Mouse (Mus musculus): ENCODE data around the gene Atf4.

Atf4 gene

DNA sequence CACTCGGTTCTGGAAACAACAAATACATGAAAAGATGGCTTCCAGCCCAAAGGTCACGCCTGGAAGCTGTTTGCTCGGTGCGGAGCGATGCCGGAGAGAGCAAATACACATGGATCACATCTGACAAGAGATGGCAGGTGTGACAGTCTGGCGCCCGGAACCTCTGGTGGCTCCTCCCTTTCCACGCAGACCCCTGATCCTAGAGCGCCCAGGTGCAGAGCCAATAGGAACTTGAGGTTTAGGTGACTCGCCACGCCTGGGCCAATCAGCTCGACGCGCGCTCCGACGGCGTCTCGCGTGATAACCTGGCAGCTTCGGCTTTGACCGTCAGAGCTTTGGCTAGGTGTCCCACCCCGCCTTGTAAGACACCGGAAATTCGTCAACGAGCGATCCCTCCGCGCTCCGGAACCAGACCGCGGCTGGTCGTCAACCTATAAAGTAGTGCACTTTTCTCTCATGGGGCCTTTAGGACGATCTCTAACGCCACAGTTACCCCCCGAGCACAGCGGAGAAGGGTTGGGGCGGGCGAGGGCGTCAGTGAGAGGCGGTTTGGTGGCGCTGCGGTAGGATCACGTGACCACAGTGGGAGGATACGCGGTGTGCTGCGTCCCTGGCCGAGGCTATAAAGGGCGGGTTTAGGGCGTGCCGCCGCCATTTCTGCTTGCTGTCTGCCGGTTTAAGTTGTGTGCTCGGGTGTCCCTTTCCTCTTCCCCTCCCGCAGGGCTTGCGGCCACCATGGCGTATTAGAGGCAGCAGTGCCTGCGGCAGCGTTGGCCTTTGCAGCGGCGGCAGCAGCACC is at the start of gene Atf4:
Atf4 (plus strand) TSS at position 338 of the 799 bp plus-strand sequence.
- in situ Hi-C loops (cut with MboI): no loop called here

DNA sequence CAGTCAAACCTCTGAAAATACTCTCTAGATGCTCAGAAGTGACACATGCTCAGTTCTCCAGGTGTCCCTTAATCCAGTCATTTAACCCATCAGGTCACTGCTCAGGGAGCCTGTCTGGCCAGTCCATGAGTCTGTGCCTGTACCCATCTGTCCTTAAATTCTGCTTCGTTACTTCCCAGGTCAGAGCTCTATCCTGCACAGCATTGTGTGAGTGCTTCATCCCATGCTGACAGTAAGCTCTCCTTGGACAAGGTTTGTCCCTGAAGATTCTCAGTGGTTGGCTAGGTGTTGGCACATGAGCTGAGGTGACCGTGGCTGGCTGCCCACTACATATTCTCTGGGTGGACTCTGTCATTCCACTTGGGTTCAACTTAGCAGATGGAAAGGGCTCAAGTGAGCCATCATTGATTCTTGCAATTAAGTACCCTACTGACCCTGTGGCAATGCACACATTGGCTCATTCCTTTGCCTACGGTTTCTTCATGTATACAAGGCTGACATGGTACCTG is 48.9 kb upstream of the Atf4 start:
- in situ Hi-C loops (cut with MboI): no loop called here

DNA sequence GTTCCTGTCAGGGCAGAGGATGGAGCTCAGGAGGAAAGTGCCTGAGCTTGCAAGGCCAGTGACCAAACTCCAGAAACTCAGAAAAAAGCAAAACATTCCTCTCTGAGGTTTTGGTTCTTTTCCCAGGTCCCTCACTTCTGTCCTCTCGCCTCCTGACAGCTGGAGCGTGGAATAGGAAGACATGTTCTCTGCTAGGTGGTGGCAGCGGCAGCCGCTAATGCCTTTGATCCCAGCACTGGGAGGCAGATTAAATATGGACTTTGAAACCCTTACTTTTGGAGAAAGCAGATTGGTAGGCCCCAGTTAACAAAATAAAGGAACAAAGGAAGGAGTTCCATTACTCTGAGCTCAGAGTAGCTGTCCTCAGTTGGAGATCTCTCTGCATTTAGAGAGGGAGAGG is 46.5 kb upstream of the Atf4 start:
- in situ Hi-C loops (cut with MboI): no loop called here

DNA sequence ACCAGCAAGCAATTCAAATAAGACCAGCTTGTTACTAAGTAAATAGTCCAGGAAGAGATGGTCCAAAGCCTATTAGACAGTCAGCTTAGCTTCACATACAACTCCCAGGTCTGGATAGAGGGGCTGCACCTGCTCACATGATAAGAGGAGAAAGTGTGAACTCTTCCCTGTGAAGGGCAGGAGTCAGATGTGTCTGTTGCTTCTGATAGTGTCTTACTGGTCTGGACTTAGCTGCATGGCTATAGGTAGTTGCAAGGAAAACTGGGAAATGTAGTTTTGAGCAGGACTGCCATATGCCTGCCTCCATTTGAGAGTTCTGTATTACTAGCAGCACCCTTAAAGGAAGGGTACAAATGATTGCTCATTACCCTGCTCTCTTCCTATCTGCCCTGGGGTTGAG is 41.3 kb upstream of the Atf4 start:
- in situ Hi-C loops (cut with MboI): no loop called here

DNA sequence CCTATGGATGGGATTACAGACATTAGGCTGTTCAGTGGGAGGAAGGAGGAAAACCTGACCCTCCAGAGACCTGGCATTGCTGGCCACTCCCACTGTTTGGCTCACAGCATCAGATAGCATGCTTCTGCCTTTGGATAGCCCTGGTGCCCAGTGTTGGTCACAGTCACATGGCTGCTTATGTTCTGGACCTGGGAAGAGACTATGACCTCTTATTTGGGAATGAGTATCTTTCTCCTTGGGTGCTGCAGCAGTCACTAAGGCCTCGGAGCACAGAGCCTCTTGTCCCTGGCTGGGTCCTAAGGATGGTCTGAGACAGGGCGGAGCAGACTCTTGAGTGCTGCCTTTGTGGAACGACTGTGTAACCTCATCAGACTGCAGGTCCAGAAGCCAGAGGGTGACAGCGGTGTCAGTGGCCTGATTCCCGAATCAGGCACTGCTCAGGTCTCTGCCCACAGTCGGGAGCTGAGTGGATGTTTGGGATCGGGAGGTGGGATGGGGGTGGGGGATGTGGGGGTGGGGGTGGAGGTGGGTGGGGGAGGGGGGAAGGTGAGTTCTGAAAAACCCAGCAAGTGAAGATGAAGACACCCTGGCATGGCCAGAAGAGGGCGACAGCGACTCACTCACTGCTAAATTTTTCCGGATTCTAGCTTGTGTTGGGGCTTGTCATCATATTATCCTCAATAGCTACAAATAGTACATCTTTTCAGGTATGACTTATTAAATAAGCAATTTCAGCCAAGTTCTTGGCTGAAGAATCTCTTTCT is 39.1 kb upstream of the Atf4 start:
- in situ Hi-C loops (cut with MboI): no loop called here

DNA sequence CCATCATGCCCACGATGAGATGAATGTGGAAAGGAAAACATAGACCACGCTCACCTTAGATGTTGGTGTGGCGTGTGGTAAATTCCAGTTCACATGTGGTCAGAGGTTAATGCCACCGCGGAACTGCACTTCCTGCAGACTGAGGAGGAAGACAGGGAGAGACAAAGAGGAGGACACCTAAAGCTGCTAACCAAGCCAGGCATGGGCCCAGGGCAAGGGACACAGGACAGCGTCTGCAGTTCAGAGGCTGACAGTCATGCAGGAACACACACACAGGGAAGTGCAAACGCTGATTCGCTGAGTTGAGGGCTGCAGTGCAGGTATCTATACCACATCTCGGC is 38.5 kb upstream of the Atf4 start:
- in situ Hi-C loops (cut with MboI): no loop called here

DNA sequence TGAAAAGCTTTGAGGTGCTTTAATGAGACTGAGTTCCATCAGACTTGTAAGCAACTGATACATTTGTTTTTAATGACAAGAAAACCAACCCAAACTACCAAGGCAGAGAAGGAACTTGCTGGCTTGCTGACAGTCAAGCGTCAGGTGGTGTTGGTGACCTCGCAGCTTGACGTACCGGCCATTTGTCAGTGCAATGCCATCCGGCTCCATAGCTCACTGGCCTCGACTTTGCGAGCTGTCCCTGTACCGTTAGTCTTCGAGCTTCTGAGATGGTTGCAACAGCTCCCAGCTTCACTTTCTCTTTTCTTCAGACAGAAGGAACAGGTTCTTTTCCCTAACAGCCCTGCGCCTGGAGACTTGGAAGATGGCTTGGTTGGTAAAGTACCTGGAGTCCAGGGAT is 37.5 kb upstream of the Atf4 start:
- in situ Hi-C loops (cut with MboI): no loop called here

DNA sequence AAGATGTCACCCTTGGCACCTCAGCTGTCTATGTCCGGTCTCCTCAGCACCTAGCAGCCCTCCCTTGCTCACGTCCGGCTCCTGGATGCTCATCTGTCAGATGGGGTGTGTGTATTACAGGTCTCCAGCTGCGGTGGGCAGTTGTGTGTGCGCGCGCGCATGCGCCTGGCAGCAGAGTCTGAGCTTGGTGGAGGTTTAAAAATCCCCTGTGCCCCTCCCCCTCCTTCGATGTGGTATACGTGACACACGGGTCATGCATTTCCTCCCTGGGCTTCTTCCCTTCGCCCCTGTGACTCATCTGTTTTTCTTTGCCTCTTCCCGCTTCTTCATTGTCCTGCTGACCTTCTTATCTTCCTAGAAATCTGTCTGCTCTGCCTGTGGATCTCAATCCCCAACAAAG is 35.8 kb upstream of the Atf4 start:
- in situ Hi-C loops (cut with MboI): no loop called here

DNA sequence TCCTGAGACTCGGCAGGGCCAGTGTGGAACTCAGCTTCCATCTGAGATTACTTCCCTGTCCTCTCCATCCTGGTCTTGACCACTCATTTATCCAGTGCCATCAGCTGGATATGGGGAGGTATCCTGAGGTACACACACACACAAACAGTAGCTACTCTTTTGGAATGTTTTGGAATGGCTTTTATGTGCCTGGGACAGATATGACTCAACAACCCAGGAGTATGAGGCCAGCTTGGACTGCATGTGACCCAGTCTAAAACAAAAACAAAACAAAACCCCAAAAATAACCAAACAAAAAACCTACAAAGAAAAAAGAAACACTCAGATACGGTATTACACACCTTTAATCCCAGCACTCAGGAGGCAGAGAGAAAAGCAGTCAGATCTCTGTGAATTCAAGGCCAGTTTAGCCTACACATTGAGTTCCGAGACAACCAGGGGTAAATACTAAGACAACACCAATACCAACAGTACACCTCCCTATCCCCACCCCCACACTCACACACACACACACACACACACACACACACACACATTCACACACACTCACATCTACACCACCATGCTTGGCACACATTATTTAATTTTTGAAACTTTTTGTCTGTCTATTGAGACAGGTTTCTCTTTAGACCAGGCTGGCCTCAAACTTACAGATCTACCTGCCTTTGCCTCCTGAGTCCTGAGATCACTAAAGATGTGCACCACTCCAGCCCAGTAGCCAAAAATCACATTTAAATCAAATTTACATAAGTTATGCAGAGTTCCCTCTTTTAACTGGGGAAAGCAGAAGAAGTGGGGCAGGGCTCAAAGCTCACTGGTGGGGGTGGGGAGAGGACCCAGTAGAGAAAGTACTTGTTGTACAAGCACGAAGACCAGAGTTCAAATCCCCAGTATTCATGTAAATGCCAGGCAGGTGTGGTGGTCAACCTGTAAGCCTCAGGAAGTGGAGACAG is 35.0 kb upstream of the Atf4 start:
- in situ Hi-C loops (cut with MboI): no loop called here

DNA sequence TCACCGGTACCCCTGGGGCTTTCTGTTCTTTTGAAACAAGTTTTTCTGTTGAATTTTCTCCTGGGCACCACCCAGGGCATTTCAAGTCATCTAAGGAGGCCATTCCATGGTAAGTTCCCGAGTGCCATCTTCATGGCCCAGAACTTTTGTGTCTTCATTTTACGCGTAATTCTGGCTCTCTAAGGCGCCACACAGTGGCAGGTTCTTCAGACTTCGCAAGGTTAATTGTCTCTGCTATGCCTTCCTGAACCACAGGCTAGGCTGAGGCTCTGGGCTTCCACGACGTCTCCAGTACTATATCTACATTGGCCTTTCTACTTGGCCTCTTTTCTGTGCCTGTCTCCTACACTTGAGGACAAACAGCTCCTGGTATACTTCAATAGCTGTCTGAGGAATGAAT is 34.0 kb upstream of the Atf4 start:
- in situ Hi-C loops (cut with MboI): no loop called here

DNA sequence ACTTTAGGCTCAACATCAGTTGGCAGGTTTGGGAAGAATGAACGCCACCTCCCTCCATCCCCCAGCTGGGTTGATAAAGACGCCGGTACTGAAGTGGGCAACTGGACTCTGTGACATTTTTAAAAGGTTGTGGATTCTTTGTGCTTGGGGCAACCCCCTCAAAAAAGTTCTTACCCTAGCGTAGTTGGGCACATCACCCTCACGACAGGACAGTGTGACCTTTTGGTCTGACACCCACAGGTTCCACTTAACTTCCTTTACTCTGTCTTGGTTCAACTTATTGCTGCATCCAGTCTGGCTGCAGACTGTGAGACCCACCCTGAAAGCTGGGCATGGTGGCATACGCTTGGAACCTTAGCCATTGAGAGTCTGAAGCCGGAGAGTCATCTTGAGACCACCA is 31.2 kb upstream of the Atf4 start:
- in situ Hi-C loops (cut with MboI): no loop called here

DNA sequence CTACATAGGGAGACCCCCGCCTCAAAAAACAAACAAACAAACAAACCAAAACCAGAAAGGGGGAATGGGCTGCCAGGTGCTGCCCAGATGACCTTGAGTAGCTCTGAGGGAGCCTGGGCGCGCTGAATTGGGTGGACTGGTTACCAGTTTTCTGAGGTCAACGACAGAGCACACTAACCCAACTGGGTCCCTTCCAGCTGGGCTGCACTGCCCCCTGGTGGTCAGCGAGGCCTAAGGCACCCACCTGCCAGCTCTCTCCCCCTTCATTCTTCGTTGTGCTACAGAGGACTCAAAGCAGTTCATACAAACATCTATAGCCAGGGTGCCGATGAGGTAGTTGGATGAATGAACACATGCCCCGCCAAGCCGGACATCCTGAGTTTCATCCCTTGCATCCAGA is 29.8 kb upstream of the Atf4 start:
- in situ Hi-C loops (cut with MboI): no loop called here

DNA sequence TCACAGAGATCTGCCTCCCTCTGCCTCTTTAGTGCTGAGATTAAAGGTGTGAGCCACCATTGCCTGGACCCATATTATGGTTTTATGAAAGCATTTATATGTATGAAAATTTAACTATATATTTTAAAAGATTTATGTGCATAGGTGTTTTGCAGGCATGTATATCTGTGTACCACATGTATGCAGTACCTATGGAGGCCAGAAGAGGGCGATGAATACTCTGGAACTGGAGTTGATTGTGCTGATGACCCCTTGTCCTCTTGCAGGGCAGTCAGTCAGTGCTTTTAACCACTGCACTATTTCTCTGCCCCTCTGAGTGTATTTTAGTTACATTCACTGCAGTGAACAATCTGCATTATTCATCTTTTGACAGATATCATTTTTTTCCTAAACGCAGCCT is 29.2 kb upstream of the Atf4 start:
- in situ Hi-C loops (cut with MboI): no loop called here

DNA sequence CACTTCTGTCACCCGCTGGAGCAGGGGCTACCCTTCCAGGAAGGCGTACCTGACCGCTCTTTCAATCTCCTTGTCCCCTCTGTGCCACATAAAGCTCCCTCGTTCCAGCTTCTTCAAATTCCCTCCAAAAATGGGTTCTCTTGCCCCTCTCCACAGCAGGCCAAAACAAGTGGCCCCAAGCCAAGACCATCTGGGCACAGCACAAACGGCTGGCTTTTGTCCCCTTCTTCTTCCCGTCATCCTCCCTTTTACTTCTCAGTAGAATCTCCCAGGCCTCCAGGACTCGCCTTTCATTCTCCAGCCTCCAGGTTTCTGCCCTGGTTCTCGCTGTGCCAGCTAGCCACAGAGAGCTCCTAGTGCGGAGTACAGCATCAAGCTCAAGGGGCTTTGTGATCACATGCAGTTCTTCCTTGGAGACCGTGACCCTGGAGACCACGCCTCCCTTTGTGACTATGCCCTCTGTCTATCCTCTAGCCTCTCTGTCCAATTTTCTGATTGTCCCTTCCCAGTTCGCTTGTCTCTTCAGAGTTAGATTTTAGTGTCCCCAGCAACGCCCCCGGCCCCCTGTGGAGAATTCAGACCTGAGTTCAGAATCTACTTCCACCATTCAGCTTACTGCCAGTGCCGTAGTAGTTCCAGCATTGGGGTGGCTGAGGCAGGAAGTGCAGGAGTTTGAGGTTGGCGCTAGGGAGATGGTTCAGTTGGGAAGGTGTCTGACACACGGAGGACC is 26.7 kb upstream of the Atf4 start:
- in situ Hi-C loops (cut with MboI): no loop called here

DNA sequence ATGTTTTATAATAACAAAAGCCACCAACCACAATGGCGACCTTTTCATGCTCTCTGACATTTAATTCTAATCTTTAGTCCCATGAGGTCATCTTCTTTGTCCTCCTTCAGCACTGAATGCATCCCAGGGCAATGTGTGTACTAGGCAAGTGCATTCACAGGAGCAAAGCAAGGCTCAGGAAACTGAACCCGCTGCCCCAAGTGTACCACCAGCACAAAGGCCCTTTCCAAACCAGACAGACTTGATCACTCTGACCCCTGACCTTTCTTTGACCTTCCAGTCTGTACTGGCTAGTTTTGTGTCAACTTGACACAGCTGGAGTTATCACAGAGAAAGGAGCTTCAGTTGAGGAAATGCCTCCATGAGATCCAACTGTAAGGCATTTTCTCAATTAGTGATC is 22.7 kb upstream of the Atf4 start:
- in situ Hi-C loops (cut with MboI): no loop called here

DNA sequence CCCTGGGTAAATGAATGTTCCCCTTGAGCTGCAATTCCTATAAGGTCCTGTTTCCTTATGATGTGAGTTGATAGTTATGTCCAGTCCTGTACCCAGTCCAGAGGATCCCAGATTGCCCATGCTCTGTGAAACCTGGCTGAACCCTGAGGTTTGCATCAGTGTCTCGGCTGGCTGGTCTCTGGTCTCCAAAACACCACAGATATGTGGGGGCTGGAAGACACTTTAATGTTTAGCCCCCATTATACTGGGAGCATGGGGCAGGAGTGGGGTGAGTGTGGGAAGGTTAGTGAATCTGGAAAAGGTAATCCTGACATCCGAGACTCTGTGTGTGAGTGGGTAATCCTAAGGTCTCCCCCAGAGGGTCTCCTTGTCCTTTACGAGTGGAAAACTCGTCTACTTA is 21.9 kb upstream of the Atf4 start:
- in situ Hi-C loops (cut with MboI): no loop called here

DNA sequence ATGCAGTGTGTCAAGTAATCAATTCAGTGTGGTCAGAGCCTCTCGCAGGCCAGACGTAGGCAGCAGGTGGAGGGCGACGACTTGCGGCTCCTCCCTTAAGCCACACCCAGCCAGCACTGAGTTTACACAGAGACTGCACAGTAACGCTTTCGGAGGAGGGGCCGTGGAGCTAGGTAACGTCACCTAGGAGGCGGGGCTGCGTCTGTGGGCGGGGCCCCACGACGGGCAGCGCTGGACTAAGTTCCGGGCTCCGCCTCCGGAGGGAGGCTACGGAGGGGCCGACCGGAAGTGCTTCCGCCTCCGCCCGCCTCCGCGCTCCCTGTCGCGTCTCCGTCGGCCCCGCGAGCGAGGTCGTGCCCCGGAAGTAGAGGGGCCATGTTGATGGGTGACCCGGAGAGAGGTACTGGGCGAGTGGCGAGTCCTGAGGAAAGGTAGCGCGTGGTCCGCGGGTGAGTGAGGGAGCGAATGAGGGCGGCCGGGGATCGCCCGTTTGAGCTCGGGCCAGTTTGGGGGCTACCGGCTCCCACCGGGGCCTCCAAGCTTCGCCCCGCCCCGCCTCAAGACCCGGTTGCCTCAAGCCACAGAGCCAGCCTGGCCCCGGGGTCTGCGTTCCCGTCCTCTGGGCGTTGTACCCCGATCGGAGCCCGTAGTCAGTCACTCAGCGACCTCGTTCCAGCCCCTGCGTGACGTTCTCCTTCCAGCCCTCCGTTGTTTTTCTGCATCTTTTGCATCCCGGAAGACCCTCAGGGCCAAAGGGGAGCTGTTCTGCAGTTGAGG is 21.1 kb upstream of the Atf4 start, which contains the start of gene Mief1:
Mief1 (plus strand) TSS at position 286 of the 777 bp plus-strand sequence.
- in situ Hi-C loops (cut with MboI): no loop called here

DNA sequence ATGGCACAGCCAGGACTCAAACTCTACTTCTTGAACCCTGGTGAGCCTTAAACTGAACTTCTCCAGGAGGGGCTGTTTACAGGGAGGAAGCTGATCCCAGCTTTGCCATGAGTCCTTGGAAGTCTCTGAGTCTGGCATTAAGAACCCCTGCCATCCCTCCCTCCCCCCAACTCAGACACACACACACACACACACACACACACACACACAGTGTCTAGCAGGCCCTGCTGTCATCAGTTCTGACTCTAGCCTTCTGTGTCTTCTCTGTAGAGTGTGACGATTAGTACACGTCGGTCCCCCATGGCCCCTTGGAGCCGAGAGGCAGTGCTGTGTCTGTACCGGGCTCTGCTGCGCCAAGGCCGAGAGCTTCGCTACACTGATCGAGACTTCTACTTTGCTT is 19.4 kb upstream of the Atf4 start, which contains the start of gene AC140267.1:
AC140267.1 (plus strand) TSS at position 301 of the 400 bp plus-strand sequence.
- in situ Hi-C loops (cut with MboI): no loop called here

DNA sequence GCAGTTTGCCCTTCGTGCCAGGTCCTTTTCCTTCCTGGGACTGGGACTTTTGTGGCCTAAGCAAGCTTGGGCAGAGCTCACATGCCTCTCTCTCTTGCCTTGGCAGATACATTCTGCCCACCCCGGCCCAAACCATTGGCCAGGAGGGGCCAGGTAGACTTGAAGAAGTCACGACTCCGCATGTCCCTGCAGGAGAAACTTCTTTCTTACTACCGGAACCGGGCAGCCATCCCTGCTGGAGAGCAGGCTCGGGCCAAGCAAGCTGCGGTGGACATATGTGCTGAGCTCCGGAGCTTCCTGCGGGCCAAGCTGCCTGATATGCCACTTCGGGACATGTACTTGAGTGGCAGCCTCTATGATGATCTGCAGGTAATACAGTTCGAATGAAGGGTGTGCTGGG is 6.8 kb upstream of the Atf4 start:
- in situ Hi-C loops (cut with MboI): no loop called here

DNA sequence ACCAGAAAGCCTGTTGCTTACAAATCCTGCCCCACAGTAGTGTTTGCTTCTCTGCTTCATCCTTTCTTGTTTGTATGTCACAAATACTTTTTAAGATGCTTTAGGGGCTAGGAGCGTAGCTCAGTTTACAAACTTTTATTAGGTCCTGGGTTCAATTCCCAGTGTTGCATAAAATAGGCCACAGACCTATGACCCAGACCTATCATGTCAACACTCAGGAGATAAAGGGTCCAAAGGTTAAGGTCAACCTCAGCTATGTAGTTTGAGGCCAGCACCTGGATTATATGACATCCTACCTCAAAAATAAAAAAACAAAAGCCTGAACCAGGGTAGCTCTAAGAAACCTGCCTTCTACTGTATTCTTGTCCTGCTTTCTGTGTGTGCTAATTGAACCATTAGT is 6.4 kb upstream of the Atf4 start:
- in situ Hi-C loops (cut with MboI): no loop called here

DNA sequence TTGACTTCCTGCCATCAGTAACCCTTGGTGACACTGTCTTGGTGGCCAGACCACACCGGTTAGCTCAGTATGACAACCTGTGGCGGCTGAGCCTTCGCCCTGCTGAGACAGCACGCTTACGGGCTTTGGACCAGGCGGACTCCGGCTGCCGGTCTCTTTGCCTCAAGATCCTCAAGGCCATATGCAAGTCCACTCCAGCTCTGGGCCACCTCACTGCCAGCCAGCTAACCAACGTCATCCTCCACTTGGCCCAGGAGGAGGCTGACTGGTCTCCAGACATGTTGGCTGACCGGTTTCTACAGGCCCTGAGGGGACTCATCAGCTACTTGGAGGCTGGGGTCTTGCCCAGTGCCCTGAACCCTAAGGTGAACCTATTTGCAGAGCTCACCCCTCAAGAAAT is 5.3 kb upstream of the Atf4 start:
- in situ Hi-C loops (cut with MboI): no loop called here

Measured in mature B cell (primary cell).